Mouse (Mus musculus): ENCODE measurements around the gene Slc1a7.

DNA sequence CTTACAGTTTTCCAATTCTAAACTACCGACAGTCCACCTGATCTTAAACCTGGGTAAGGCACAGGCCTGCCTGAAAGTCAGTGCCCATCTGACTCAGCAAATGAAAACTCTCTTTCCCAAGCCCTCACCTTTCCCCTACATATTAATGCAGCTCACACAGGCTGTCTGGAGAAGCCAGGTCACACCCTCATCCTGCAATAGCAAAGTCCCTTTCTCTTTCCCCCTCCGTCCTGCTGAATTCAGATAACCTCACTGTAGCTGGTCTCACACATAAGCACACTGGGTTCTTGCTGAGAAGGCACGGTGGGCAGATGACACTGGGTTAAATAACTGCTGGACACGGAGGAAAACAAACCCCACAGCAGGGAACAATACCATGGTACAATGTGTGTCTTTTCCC is 46.2 kb upstream of the Slc1a7 start:
- TF ChIP-seq POLR2A (IDR thresholded peaks at IDR 0.05; ENCODE audit: low read depth, low read length) (no peak), CTCF (conservative IDR thresholded peaks at IDR 0.05; ENCODE audit: insufficient read depth, insufficient read length, low read depth, low read length) (no peak)
